Mouse (Mus musculus) thymus, postnatal 10 days (tissue): ENCODE measurements around the gene Plpp2.
A peak's percentile ranks its signal among the peaks of the same experiment; 100 is the strongest.

Experiments used
- DNase-seq, 2 experiments: peaks; one replicate each; pipeline ENCODE4 v3.0.0; 2021; ENCODE audit warnings: low spot score in 2 of 2

Gene Plpp2

DNA sequence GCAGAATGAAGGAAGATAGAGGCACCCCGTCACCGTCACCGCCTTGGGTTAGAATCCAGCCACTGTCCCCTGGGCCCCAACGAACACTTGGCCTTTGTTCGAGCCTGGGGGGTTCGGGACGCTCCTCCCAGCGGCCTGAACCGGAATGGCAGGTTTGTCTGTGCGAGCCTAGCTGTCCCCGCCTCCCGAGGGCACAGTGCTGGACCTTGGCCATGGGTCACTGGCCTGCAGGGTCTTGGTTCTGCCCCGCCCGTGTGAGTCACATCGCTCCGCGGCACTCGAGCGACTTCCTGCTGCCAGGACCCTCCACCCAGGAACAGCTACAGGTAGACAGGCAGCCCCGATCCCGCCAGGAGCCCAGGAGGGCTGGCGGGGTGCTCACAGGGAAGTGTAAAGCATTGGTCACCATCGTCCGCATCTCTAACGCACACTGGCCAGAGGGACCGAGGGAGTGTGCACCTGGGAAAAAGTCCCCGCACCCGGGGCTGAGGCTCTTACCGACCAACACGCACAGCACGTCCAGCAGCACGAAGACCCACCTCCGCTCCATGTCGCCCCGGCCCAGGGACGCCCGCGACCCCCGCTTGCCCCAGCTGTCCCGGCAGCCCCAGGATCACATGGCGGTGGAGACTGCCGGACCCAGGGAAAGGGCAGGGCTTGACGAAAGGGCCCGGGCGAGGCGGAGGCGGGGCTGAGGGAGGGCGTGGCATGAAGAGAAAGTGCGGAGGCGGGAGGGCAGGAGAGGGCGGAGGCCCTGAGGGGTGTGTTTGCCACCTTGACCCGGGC, at the start of gene Plpp2:
TSS of gene Plpp2 (minus strand) at position 671 of the 786 bp plus-strand sequence.
- peak in 1 of 2 experiments; percentile 34 for DNase-seq

DNA sequence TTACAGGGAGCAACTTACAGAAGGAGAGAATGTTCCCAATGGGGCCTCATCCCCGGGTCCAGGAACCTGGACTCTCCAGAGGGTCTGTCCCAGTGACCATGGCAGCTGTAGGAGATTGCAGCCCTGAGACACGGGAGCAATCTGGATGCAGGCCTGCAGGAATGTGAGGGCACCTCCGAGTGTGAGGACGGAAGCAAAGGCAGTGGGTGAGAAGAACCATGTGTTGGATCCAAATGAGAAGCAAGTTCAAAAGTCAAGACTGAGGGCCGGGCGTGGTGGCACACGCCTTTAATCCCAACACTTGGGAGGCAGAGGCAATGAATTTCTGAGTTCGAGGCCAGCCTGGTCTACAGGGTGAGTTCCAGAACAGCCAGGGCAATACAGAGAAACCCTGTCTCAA, 47.9 kb upstream of the Plpp2 start:
- no peak for DNase-seq

DNA sequence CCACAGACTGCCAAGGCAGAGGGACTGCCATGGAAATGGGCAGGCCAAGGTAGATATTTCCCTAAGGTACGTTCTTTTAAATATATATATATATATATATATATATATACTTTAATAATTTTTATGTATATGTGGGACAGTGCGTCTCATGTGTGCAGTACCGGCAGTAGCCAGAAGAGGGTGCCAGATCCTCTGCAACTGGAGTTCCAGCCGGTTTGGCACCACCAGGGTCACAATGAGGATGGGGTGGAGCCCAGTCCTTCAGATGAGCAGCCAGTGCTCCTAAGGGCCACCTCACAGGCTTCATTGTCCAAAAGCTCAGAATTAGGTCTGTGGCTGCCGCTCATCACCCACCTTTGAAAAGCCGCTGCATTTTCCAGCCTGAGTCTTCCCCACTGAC, 47.2 kb upstream of the Plpp2 start:
- peak in 1 of 2 experiments; percentile 50 for DNase-seq

DNA sequence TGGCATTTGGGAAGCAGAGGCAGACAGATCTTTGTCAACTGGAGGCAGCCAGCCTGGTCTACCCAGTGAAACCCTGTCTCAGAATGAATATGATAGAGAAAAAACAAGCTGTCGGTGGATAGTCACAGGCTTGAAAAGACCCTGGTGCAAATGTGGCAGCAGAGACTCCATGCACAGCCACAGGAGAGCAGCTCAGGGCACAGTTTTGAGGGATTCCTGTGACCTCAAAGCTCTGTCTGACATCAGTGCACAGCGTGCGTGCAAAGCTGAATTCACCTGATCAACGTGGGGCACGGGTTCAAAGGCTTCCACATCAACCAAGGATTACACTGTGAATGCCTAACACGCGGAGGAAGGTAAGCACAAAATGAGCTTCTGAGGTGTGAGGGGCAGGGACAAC, 46.8 kb upstream of the Plpp2 start:
- DNase-seq: no peak

DNA sequence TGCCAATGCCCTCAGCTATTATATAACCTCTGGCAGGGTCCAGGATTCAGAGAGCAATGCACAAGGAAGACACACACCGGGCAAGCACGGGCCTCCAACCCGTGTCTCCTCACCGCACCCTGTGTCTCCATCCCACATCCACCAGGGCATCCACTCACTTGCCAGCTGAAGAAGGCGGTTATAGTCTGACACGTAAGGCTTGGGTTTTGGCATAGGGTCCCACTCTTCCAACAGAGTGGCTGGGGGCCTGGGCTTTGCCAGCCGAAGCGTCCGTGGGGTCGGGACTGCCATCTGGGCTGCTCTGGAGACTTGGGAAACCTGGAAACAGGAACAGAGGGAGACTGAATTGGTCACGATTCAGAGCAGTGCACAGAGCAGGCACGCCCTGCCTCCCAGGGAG, 46.2 kb upstream of the Plpp2 start:
- no peak for DNase-seq

DNA sequence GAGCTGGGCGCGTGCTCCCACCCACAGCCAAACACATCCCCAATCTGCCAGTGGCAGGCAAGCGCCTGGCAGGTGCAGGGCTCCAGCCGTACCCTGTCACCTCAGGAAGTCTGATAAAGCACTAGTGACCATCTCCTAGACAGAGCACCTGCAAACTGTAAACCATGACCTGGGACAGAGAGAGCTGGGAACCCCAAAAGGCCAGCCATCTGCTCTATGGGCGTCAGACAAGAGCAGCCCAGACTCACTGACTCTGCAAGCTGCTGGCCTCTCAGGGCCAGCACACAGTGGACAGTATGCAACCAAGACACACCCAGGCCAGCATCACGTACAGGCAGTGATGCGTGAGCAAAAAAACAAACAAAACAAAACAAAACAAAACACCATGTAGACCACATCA, 45.3 kb upstream of the Plpp2 start:
- no peak for DNase-seq

DNA sequence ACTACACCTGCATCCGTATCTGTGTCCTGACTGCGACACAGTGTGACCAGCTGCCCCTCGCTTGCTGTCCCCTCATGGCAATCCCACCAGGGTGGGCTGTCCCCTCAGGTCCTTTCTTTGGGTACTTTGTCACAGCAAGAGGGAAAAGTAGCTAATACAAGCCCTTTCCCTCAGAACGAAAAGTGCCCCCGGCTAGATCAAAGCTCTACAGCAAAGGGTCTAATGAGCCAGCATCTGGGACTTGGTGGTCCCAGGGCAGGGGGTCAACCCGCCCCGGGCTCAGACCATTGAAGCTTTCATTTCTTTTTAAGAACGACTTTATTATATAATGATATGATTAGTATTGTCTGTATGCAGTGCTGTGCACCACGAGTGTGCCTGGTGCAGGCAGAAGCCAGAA, 44.7 kb upstream of the Plpp2 start:
- no peak for DNase-seq

DNA sequence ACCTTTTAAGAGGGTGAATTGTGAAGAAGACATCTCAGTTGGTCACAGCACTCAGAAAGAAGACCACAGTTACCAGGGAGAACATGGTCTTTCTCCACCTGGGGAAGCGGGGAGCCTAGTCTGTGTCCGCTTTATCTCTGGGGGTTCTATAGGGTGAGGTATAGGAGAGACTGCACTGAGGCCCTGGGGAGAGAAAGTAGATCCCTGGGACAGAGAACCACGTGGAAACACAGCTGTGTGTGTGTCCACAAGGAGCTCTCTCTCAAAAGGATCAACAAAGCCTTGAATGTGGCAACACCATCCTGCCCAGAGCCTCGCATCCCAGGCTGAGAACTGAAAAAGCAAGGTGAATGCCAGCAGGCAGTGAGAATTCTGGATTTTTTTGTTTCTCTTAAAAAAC, 43.8 kb upstream of the Plpp2 start:
- no peak for DNase-seq

DNA sequence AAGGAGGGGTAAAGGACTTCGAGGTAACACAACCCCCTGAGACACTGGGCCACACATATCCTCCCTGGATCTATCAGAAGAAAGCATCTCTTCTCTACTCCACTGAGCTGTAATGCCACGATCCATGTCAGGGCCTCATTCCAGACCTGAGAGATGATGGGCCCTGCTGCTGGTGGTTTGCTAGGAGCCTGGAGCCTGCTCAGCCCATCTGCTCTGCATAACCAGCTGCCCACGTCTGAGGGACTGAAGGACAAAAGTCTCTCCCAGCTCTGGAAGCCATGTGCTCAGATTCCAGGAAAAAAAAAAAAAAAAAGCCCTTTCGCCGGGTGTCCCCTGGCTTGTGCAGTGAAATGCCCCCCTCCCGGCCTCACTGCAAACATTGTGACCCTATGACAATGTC, 42.2 kb upstream of the Plpp2 start:
- DNase-seq: no peak

DNA sequence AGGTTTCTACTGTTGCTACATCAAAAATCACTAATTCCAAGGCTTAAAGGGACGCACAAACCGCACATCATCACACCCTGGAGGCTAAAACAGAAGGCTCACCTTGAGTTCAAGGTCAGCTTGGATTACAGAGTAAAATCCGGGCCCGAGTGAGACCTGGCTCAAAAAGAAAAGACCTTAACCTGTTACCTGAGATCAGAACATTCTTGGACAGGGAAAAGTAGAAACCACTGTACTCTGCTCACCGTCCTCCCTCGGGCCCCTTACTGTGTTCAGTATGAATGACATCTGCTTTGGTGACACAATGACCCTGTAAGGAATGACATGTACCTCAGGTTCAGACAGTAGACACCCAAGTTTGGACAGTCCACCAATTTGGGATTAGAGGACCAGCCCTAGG, 41.2 kb upstream of the Plpp2 start:
- no peak for DNase-seq

DNA sequence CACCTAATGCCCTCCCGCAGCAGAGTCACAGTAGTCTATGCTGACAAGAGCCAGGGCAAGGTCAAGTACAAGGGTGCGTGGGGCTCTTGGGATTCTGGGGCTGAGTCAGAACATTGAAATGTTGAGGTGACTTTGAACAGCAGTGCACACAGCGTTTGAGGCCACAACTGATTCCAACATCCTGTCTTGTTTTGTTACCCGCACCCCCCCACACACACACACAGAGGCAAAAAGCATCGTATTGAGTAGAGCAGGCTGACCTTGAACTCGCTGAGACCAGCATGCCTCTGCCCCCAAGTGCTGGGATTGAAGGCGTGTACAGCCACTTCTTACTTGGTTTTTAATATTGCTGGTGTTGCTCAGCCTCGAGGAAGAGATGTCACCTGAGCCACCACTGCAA, 40.8 kb upstream of the Plpp2 start:
- no peak for DNase-seq

DNA sequence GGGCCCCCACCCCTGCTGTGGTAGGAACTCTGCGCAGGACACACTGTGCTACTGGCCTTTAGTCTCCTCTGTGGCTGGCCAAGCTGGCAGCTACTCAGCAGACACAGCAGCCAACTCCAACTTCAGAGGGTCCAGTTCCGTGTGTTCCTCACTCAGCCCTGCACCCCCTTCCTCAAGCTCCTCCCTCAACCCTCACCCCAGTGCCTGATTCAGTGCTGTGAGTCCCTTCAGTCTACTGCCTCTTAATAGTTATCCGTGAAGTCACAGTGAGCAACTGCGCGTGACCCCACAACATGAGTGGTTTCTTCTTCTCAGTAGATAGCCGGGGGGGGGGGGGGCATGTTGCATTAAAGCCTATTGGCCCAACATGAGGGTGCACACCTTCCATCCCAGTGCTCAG, 40.0 kb upstream of the Plpp2 start:
- no peak for DNase-seq

DNA sequence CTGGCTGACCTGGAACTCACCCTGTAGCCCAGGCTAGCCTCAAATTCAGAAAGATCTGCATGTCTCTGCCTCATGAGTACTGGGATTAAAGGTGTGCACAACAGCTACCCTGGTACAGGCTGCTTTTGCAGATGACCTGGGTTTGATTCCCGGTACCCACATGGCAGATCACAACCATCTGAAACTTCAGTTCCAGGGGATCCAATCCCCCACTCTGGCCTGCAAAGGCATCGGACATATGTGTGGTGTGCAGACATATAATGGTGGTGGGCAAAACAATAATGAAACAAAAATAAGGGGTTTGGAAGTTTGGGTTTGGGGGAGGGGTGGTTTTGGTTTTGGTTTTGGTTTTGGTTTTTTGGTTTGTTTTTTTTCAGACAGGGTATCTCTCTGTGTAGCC, 37.7 kb upstream of the Plpp2 start:
- no peak for DNase-seq

DNA sequence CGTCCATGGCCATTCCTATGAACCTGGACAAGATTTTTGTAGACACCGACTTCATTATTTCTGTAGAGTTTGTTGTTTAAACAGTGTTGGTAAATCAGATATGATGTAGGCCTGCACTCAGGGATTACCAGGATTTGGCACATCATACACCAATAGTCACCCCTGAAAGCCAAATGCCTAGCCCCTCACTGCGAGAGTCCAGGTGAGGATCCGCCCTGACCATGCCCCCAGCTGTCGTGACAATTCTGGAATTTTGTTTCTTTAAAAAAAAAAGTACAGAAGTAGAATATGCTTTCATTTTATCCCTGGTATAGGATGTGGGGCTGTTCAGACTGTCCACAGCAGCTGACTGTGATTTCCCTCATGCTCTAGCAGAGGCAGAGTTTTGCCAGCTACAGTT, 36.3 kb upstream of the Plpp2 start:
- no peak for DNase-seq

DNA sequence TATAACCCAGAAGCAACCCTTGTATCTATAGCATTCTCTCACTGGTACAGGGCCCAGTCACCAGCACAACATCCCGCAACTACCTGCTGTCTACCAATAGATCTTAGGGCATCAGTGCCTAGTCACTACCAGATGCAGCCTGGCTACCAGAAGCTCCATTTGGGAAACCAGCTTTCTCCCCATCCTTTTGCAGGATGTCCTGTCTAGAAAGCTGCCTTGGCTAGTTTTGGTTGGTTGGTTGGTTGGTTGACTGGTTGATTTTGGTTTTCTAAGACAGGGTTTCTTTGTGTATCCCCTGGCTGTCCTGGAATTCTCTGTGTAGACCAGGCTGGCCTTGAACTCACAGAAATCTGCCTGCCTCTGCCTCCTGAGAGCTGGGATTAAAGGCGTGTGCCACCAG, 26.1 kb upstream of the Plpp2 start:
- DNase-seq: no peak

DNA sequence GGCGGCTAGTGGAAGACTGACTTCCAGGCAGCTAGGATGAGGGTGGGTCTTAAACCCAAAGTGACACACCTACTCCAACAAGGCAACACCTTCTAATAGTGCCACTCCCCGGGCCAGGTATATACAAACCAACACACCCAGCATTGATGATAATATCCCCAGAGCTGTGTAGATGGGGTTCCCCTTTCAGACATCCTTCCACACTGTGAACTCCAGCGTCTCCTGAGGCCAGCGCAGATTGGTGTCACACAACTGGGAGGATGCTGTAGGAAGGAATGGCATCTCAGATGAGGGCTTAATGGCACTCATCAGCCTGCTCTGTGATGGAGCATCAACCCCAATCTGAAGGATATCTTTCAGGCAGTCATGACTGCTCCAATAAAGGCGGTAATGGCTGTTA, 23.9 kb upstream of the Plpp2 start:
- DNase-seq: no peak

DNA sequence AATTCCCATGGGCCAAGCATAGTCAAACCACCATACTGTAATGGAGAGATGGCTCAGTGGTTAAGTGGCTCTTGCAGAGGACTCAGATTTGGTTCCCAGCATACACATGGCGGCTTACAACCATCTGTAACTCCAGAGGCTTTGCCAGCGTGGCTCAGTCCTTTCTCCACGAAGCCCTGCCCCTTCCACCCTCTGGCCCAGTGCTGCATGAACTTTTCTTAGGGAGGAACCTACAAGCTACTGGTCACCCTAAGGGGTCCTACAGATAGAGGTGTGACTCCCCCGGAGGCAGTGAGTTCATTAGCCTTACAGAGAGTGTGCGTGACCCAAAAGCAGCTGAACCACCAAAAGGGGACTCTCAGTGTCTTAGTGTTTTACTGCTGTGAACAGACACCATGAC, 23.4 kb upstream of the Plpp2 start:
- no peak for DNase-seq

DNA sequence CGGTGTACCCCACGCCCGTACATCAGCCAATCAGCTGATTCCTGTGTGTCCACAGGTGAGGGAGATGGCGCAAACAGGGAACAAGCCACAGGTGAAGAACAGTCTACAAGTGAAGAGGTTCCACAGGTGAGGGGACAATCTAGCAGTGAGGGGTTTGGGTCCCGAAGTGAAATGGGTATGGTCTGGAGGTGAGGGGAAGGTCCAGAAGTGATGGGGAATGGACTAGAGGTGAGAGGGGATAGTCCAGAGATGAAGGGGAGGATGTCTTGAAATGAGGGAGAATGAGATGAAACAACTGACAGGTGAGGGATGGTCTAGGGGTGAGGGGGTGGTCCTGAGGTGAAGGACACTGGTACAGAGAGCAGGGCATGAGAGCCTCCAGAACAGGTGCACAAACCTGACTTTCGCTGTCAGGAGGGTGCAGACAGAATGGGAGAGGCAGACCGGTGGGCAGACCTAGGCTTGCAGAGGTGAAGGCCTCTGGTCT, 21.7 kb upstream of the Plpp2 start:
- DNase-seq: no peak

DNA sequence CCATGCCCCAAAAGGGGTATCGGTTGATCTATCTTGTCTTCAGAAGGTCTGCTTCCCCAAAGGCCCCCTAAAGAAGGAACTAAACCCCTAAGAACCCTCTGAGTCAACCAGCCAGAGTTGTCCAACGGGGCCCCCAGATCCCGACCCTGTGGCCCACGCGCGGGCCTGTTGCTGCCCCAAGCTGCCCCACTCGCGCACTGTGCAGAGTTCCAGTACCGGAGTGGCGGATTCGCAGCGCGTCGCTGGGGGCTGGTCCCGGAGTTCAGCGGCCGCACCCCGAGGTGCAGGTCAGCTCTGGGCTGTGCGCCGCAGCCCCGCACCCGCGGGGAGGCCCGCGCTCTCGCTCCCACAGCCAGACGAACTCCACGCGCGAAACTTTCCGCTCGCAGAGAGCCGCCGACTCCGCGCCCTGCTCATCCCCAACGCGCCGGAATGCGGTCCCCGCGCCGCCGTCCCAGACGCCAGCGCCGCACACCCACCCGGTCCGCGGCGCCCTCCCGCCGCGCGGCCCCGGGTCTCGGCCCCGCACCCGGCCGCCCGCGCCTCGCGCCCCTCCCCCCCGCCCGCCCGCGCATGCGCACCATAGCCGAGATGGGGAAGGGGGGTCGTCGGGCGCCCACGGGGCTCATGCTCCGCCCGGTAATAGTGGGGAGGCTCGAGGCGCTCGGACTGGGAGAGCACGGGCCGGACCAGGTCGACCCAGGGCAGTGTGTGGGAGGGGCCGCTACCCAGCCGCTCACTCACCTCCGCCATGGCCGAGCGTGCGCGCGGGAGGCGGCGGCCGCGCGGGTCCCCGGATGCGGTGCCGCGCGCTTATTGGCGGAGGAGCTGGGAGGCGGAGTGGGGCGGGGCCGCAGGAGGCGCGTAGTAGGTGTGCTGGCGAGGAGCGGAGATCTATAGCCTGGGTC, 21.0 kb upstream of the Plpp2 start, which contains the start of gene Mier2:
TSS of gene Mier2 (minus strand) at position 870 of the 908 bp plus-strand sequence.
- DNase-seq: peak; percentile 72 to 80

DNA sequence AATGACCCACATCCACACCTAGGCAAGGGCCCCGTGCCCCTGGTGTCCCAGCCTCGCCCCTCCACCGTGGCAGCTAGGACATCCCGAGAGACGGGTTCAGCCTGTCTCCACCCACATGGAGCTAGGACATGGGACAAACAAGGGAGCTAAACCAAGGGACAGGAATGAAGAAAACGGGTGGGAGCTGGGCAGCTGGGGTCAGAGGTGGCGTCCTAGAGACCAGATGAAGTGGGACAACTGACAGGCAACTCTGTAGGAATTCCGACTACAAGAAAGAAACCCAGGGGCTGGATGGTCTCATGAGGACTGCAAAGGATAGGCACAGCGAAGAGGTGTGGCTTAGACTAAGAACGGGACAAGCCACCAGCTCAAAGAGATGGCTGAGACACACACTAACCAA, 20.1 kb upstream of the Plpp2 start:
- no peak for DNase-seq

DNA sequence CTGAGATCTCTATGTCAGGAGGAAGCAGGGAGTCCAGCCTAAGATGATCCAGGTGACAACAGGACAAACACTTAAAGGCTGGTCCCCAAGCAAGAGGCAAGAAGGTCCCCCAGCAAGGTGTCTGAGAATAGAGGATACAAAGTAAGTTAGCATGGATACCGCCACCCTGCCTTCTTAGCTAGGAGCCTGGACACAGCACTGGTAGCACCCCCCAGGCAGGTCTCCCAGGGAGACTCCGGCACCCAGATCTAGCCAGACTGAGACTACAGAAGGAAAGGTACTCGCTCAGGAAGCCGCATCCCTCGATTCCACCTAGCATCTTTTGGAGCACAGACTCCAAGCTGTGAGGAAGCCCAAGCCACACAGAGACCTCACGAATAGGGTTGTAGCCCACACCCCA, 19.6 kb upstream of the Plpp2 start:
- DNase-seq: no peak

DNA sequence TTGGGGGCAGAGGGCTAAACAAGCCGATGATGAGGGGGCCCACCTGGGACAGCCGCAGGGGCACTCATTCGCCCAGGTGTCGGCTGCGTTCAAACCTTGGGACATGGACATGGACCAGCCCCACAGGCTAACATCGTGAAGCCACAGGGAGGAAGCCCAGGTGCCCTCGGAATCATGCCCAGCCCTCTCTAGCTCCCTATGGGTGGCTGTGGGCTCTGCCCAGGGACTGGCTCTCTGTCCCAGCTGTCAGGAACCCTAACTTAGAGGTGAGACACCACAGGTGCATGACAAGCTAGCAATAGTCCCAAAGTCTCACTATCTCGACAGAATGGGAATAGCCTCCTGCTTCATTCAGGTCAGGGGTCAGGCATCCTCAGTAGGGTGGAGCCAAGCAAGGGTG, 18.9 kb upstream of the Plpp2 start:
- DNase-seq: no peak

DNA sequence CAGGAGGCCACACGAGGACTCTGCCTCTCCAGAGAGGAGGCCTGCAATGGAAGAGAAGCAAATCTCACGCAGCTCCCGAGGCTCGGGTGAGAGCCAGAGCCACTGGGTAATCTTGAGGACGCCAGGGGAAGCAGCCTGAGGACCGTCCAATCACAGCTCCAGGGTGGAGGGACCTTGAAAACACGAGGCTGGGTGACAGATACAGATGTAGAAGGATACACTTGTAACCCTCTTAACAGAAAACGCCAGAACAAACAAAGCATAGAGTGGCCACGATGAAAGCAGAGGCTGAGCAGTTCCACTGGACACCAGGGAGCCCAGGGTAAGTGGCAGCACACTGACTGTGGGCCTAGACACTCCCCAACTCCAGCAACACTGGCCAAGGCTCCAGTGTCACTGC, 16.8 kb upstream of the Plpp2 start:
- DNase-seq: no peak
